ENCODE assay signal across 9 mouse cellular contexts in the genomic region with DNA sequence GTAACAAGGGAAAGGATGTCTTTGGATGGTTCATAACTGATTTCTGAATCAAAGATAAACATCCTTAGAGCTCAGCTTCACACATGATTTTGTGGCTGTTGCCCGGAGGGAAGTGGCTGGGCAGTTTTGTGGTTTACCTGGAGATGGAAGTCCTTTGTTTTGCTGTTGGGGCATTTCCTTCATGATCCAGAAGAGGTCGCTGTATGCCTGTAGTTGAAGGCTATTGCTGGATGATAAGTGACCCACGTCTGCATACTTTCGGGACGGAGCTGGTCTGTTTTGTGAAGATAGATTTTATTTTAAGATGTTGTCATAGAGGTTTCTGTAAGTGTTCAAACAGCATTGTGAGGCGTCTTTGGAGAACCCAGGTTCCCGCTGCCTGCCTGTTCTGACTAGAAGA.
DNase-seq lines count a peak whose midpoint lies in the region; ATAC-seq and TF ChIP-seq lines count a peak whose summit lies in the region.
"Had no signal": no experiment of that assay in that cellular context is flagged by ENCODE, and none has a peak within 500 bp of the region (broad histone marks: within the 10 kb centered on the region; RNA-seq: fewer than 3 reads in every experiment).

No protein-coding gene starts in this region.

- H3K27ac ChIP-seq in kidney, adult 2 months (ENCODE audit: insufficient read depth, low read depth, low read length), result no peak overlapping the region
- no peak overlapping the region for H3K27ac ChIP-seq in kidney, embryonic 15.5 days
- H3K27ac ChIP-seq in embryonic facial prominence, embryonic 11.5 days (replicated peaks; ENCODE audit: low read depth, low read length), result no peak overlapping the region
- no peak overlapping the region for H3K27ac ChIP-seq in limb, embryonic 11.5 days (replicated peaks; ENCODE audit: low read depth, low read length)
- H3K27ac ChIP-seq in neural tube, embryonic 15.5 days (replicated peaks), result peak overlapping the region; percentile 69
- H3K27ac ChIP-seq: embryonic facial prominence, embryonic 12.5 days had no signal

- peak; percentile 63 for TF ChIP-seq CTCF in kidney, adult 2 months (conservative IDR thresholded peaks at IDR 0.05; ENCODE audit: insufficient read depth, insufficient read length, low read depth, low read length)

- peak; percentile 73 for DNase-seq in kidney, adult 2 months
- DNase-seq in adrenal gland, postnatal 10 days, result peak; percentile 68
- DNase-seq in embryonic facial prominence, embryonic 11.5 days (ENCODE audit: low spot score), result peak; percentile 71
- peak; percentile 56 to 75 for DNase-seq in kidney, adult 8-10 months
- DNase-seq in limb, embryonic 11.5 days (ENCODE audit: low spot score), result peak; percentile 78
- DNase-seq in ovary, adult 18-20 months (ENCODE audit: low spot score), result no peak

- WGBS in kidney, adult 2 months, result 29% methylated on average over 7 of the region's 7 CpGs
- WGBS in kidney, embryonic 15.5 days, result 29% methylated on average over 7 of the region's 7 CpGs
- WGBS in embryonic facial prominence, embryonic 11.5 days, result 50% methylated on average over 7 of the region's 7 CpGs
- 54% methylated on average over 7 of the region's 7 CpGs for WGBS in limb, embryonic 11.5 days
- 29% methylated on average over 7 of the region's 7 CpGs for WGBS in neural tube, embryonic 15.5 days

- no peak overlapping the region for H3K4me2 ChIP-seq in kidney, embryonic 15.5 days
- no peak overlapping the region for H3K4me2 ChIP-seq in embryonic facial prominence, embryonic 11.5 days (ENCODE audit: low read depth, low read length)
- H3K4me2 ChIP-seq in limb, embryonic 11.5 days (ENCODE audit: low read depth, severe bottlenecking), result no peak overlapping the region
- H3K4me2 ChIP-seq in neural tube, embryonic 15.5 days, result 0 out of 2 replicates have a peak overlapping the region, but pooled peaks have one; percentile 20
- H3K4me2 ChIP-seq: embryonic facial prominence, embryonic 12.5 days had no signal

- no peak overlapping the region for H3K4me3 ChIP-seq in kidney, adult 2 months (ENCODE audit: insufficient read depth, low read depth, low read length)
- H3K4me3 ChIP-seq in kidney, embryonic 15.5 days (replicated peaks), result no peak overlapping the region
- H3K4me3 ChIP-seq in embryonic facial prominence, embryonic 11.5 days (ENCODE audit: low read depth, low read length), result no peak overlapping the region
- H3K4me3 ChIP-seq in limb, embryonic 11.5 days (ENCODE audit: low read depth, low read length), result no peak overlapping the region
- no peak overlapping the region for H3K4me3 ChIP-seq in neural tube, embryonic 15.5 days (replicated peaks)
- H3K4me3 ChIP-seq: embryonic facial prominence, embryonic 12.5 days had no signal

- no peak overlapping the region for H3K9ac ChIP-seq in kidney, embryonic 15.5 days
- H3K9ac ChIP-seq in embryonic facial prominence, embryonic 11.5 days (replicated peaks; ENCODE audit: low read length), result no peak overlapping the region
- no peak overlapping the region for H3K9ac ChIP-seq in limb, embryonic 11.5 days (ENCODE audit: low read length)
- 0 out of 2 replicates have a peak overlapping the region, but pooled peaks have one; percentile 17 for H3K9ac ChIP-seq in neural tube, embryonic 15.5 days (replicated peaks)
- H3K9ac ChIP-seq: embryonic facial prominence, embryonic 12.5 days had no signal

- H3K36me3 ChIP-seq in kidney, adult 2 months (ENCODE audit: control insufficient read depth, insufficient read depth, low read length), result no peaks in the 10 kb centered on the region
- no peaks in the 10 kb centered on the region for H3K36me3 ChIP-seq in kidney, embryonic 15.5 days
- H3K36me3 ChIP-seq in embryonic facial prominence, embryonic 11.5 days (replicated peaks; ENCODE audit: control insufficient read depth, insufficient read depth, low read depth, low read length), result no peaks in the 10 kb centered on the region
- no peaks in the 10 kb centered on the region for H3K36me3 ChIP-seq in limb, embryonic 11.5 days (ENCODE audit: control insufficient read depth, insufficient read depth, low read length)
- H3K36me3 ChIP-seq in neural tube, embryonic 15.5 days, result no peaks in the 10 kb centered on the region
- H3K36me3 ChIP-seq: embryonic facial prominence, embryonic 12.5 days had no signal

- H3K27me3 ChIP-seq in kidney, adult 2 months (replicated peaks; ENCODE audit: control insufficient read depth, insufficient read depth, low read length), result no peaks in the 10 kb centered on the region
- H3K27me3 ChIP-seq in kidney, embryonic 15.5 days, result no peaks in the 10 kb centered on the region
- no peaks in the 10 kb centered on the region for H3K27me3 ChIP-seq in embryonic facial prominence, embryonic 11.5 days (ENCODE audit: control insufficient read depth, insufficient read depth, low read length)
- H3K27me3 ChIP-seq in limb, embryonic 11.5 days (ENCODE audit: control insufficient read depth, insufficient read depth, low read length), result no peaks in the 10 kb centered on the region
- H3K27me3 ChIP-seq in neural tube, embryonic 15.5 days (replicated peaks), result no peaks in the 10 kb centered on the region
- H3K27me3 ChIP-seq: embryonic facial prominence, embryonic 12.5 days had no signal

- ATAC-seq in kidney, embryonic 15.5 days (replicated peaks; ENCODE audit: low FRiP score), result no peak
- ATAC-seq in embryonic facial prominence, embryonic 11.5 days (replicated peaks; ENCODE audit: insufficient number of reproducible peaks, low FRiP score, low TSS enrichment, low read depth), result no peak
- ATAC-seq in limb, embryonic 11.5 days (ENCODE audit: insufficient number of reproducible peaks, low FRiP score, low TSS enrichment, low read depth), result no peak
- ATAC-seq in neural tube, embryonic 15.5 days (ENCODE audit: low FRiP score), result no peak

- no peak for TF ChIP-seq POLR2A in kidney, adult 2 months (IDR thresholded peaks at IDR 0.05; ENCODE audit: low read depth, low read length)

- peaks cover 17% of the 10 kb centered on the region; the same call in 1 of the 2 replicates for H3K4me1 ChIP-seq in kidney, adult 2 months (ENCODE audit: control insufficient read depth, insufficient read depth, low read length)
- H3K4me1 ChIP-seq in kidney, embryonic 15.5 days, result peaks cover 57% of the 10 kb centered on the region
- H3K4me1 ChIP-seq in embryonic facial prominence, embryonic 11.5 days (ENCODE audit: control insufficient read depth, insufficient read depth, low read length), result no peaks in the 10 kb centered on the region
- H3K4me1 ChIP-seq in limb, embryonic 11.5 days (ENCODE audit: control insufficient read depth, insufficient read depth, low read length), result peaks cover 24% of the 10 kb centered on the region
- H3K4me1 ChIP-seq in neural tube, embryonic 15.5 days, result peaks cover 64% of the 10 kb centered on the region

- no peaks in the 10 kb centered on the region for H3K9me3 ChIP-seq in kidney, embryonic 15.5 days (replicated peaks)
- H3K9me3 ChIP-seq in embryonic facial prominence, embryonic 11.5 days (replicated peaks; ENCODE audit: control insufficient read depth, low read length), result no peaks in the 10 kb centered on the region
- no peaks in the 10 kb centered on the region for H3K9me3 ChIP-seq in limb, embryonic 11.5 days (ENCODE audit: control insufficient read depth, low read length)
- H3K9me3 ChIP-seq in neural tube, embryonic 15.5 days (replicated peaks), result no peaks in the 10 kb centered on the region
- H3K9me3 ChIP-seq: embryonic facial prominence, embryonic 12.5 days had no signal
